Mouse (Mus musculus) CD4-positive naive resting alpha-beta T cell, adult 76 days (primary cell): ENCODE measurements around the gene Ncoa7. TPM values are rescaled to one million over a fixed set of nuclear protein-coding genes. Genes with fewer than 3 reads are reported as not detected.

Experiments
- total RNA-seq: library from RNA; stranded (reverse); gene quantifications from one replicate; pipeline ENCODE4 v1.2.4, GENCODE M21; 2023

The Ncoa7 gene
- 22.6 TPM for total RNA-seq

DNA sequence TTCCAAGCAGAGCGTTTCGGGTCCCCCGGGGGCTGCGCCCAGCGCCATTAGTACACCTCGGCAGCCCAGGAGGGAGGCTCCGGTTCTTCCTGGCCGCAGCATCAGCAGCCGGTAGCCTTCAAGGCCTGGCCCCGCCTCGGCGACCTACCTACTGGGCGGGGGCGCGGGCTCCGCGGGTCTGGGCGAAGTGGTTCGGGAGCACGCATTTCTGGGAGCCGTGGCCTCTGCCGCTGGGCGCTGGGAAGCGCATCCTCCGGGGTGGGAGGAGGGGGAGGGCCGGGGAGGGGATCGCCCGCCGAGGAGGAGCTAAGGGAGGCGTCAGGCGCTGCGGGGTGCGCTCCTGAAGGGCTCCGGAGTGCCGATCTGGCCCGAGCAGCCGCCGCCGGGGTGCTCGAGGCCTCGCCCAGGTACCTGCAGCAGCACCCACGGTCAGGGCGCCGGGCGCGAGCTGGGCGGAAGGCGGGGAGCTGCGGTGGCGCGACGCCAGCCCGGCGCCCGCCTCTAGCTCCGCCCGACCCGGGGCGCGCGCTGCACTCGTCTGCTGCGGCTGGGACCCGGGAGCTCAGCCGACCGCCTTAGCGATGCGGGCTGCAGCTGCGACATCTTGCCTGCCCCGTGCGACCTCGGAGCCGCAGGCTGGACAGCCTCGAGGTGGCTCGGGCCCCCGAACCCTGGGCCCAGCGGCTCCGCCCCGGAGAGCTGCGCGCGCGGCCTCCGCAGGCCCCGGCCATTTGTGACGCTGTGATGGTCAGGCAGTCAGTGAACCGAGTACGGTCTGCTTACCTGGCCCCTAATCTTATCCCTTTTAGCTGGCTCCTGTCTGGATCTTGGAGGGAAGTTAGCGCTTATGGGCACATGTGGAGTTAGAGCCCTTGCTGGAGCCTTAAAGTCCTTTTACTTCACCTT is at the start of gene Ncoa7:
TSS of gene Ncoa7 (minus strand) at position 646 of the 906 bp plus-strand sequence.

GRCm38 (mm10) chr10:30842643-30843437 is 39.7 kb upstream of the Ncoa7 start, which contains the start of gene Hey2:
Gene Hey2 (minus strand): TSS chr10:30842801.

DNA sequence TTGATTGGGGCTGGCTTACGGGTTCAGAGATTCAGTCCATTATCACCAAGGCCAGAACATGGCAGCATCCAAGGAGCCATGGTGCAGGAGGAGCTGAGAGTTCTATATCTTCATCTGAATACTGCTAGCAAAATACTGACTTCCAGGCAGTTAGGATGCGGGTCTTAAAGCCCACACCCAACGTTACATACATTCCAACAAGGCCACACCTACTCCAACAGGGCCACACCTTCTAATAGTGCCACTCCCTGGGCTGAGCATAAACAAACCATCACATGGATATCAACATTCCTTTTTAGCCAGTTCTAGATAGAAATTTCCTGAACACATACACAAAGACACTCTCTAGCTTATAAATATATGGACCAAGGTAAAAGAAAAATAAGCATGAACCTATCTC is 173.6 kb downstream of the Ncoa7 start, which contains the start of gene Hint3:
TSS of gene Hint3 (minus strand) at position 120 of the 400 bp plus-strand sequence.

GRCm38 (mm10) chr10:30600542-30600966 is 202.6 kb downstream of the Ncoa7 start, which contains the start of gene Trmt11:
Gene Trmt11 (minus strand): TSS chr10:30600749.

Other genes starting within 250 kb of the Ncoa7 start
- gene Trmt11, start 202.6 kb downstream of the Ncoa7 start, total RNA-seq, result 21.4 TPM
- 24.0 TPM for gene Hint3, start 173.7 kb downstream of the Ncoa7 start, total RNA-seq
- gene Hey2, start 39.5 kb upstream of the Ncoa7 start, total RNA-seq, result not detected